Mouse (Mus musculus): ENCODE results near the gene Olfr96.

DNA sequence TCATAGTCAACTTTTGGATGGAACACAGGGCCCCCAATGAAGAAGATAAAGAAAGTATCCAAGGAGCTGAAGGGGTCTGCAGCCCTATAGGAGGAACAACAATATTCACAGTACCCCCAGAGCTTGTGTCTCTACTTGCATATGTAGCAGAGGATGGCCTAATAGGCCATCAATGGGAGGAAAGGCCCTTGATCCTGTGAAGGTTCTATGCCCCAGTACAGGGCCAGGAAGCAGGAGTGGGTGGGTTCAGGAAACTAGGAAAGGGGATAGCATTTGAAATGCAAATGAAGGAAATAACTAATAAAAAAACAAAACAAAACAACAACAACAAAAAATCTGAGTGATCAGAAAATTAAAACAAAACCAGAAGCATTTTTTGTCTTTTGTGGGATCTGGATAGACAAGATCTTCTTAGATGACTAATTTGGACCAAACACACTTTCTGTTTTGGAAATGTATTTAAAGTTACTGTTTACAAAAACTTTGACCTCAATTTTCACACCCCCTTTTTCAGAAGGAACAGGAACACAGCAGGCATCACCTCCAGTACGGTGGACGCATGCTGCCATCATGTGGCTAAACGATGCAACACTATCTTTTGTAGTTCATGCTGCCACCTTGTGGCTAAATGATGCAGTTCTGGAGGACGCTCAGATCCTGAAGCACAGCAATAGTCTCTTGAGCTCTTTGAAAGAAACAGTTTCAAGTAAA, 16.6 kb upstream of the Olfr96 start:
- no peak for TF ChIP-seq CTCF (IDR thresholded peaks at IDR 0.05; ENCODE audit: insufficient read depth, low read depth, low read length)
- TF ChIP-seq POLR2A (IDR thresholded peaks at IDR 0.05; ENCODE audit: insufficient read depth, low read depth, low read length) = no peak

All from olfactory bulb, adult 2 months (tissue).